Mouse (Mus musculus) kidney, adult 2 months (tissue): ENCODE data around the gene Ufsp1. TPM values are rescaled to one million over a fixed set of nuclear protein-coding genes. Genes with fewer than 3 reads are reported as not detected.

ENCODE experiments used
- DNase-seq: peaks from one replicate; pipeline ENCODE4 v3.0.0; 2021
- H3K27ac ChIP-seq: fragments of 200-500 bp; 2 replicates; pipeline ENCODE4 v1.5.1; 2012; ENCODE audit warnings: low read depth, low read length, control low read depth, inconsistent platforms; ENCODE audit not compliant: insufficient read depth
- H3K27me3 ChIP-seq: fragments of 200-500 bp; replicated peaks from 2 replicates; pipeline ENCODE4 v1.6.1; 2012; ENCODE audit warnings: mild to moderate bottlenecking, moderate library complexity, low read length, inconsistent platforms; ENCODE audit not compliant: control insufficient read depth, insufficient read depth
- H3K36me3 ChIP-seq: fragments of 200-500 bp; 2 replicates; pipeline ENCODE4 v1.6.1; 2012; ENCODE audit warnings: mild to moderate bottlenecking, moderate library complexity, low read length, inconsistent platforms; ENCODE audit not compliant: control insufficient read depth, insufficient read depth
- H3K4me1 ChIP-seq: fragments of 200-500 bp; 2 replicates; pipeline ENCODE4 v1.6.1; 2011; ENCODE audit warnings: low read length; ENCODE audit not compliant: control insufficient read depth, insufficient read depth
- H3K4me3 ChIP-seq: fragments of 200-500 bp; 2 replicates; pipeline ENCODE4 v1.5.1; 2011; ENCODE audit warnings: mild to moderate bottlenecking, low read depth, low read length, control low read depth; ENCODE audit not compliant: insufficient read depth
- CTCF ChIP-seq: fragments of 200-500 bp; conservative IDR thresholded peaks from 2 replicates; pipeline ENCODE4 v1.5.1; 2011; ENCODE audit warnings: low read depth, mild to moderate bottlenecking, control low read depth, low read length, moderate library complexity, mixed read lengths; ENCODE audit not compliant: insufficient read depth, insufficient read length
- POLR2A ChIP-seq: fragments of 200-500 bp; IDR thresholded peaks from one replicate; pipeline ENCODE4 v1.6.1; 2011; ENCODE audit warnings: low read depth, low read length, control low read depth
- WGBS: fragments of 180-500 bp; shearing (Covaris S2); methylation state at CpG from one replicate; pipeline ENCODE4 v1.1.7; 2018; 5-methylcytosine and 5-hydroxymethylcytosine counted together
- polyA plus RNA-seq: library from polyadenylated mRNA; depleted of rRNA; stranded (reverse); fragments of >200 nt; gene quantifications from 2 replicates; pipeline ENCODE4 v1.2.3, GENCODE M21; 2012

Ufsp1 gene
- polyA plus RNA-seq, 1 experiment: 18.4 TPM

- TF ChIP-seq CTCF (peak; percentile 50), POLR2A (no peak)
- H3K27ac ChIP-seq: no peak overlapping the region
- 62% methylated on average over 5 of the region's 5 CpGs for whole genome bisulfite sequencing
- no peaks in the 10 kb centered on the region; the same call in 1 of the 2 replicates for H3K27me3 ChIP-seq
- H3K4me3 ChIP-seq: no peak overlapping the region
- H3K4me1 ChIP-seq: no peaks in the 10 kb centered on the region
- no peaks in the 10 kb centered on the region for H3K36me3 ChIP-seq
- no peak for DNase-seq
Observed at GRCm38 (mm10) chr5:137285045-137285444, 9.4 kb upstream of the Ufsp1 start.

GRCm38 (mm10) chr5:137285986-137286385, 8.4 kb upstream of the Ufsp1 start:
- 24% methylated on average over 7 of the region's 7 CpGs for WGBS
- TF ChIP-seq CTCF (no peak), POLR2A (no peak)
- Histone ChIP-seq H3K27ac (no peak overlapping the region), H3K27me3 (no peaks in the 10 kb centered on the region; the same call in 1 of the 2 replicates), H3K4me1 (no peaks in the 10 kb centered on the region), H3K36me3 (no peaks in the 10 kb centered on the region), H3K4me3 (no peak overlapping the region)
- DNase-seq: no peak

- H3K36me3 ChIP-seq: no peaks in the 10 kb centered on the region
- WGBS: under 1% methylated on average over 16 of the region's 16 CpGs
- TF ChIP-seq POLR2A (no peak), CTCF (peak; percentile 92)
- H3K27ac ChIP-seq: no peak overlapping the region
- H3K27me3 ChIP-seq: no peaks in the 10 kb centered on the region; the same call in 1 of the 2 replicates
- peak; percentile 89 for DNase-seq
- H3K4me1 ChIP-seq: no peaks in the 10 kb centered on the region
- H3K4me3 ChIP-seq: no peak overlapping the region
Observed at GRCm38 (mm10) chr5:137286655-137287031, 7.8 kb upstream of the Ufsp1 start.

DNA sequence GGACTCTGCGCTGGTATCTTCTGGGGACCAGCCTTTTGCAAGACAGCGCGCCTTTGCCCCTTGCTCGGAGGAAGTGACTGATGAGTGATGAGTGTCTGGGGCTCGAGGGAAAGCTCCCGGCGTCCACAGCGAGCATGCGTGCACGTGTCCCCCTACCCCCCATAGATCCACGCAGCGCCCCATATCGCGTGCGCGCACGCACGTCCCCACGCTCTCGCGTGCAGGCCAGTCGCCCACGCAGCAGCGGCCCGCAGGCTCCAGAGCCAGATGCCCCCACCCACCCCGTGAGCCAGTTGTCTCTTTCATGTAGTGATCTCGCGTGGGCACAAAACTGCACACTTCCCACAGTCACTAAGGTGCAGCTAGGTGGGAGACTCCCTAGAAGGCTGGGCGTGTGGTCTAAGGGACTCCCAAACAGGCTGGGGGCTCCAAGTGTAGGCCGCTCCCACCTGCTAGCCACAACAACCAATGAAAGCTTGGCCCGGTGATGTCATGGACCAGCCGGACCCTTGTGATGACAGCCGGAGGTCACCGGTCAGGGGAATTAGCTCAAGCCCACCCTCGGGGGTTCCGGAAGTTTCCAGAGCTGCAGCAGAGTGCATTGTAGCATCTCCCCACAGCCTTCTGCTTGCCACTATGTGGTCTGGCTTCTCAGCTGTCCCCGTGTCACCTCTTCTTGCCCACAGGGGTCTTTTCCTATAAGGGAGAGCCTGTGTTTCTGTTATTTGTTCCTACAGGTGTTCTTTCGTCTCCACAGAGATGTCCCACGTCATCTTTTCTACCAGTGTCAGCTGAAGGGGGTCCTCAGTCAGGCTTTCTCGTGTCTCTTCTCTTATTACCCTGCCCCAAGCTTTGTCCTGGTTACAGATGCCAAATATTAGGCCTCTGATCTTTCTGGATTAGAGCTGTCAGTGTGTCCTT, 7.1 kb upstream of the Ufsp1 start, which contains the start of gene Ache:
Gene Ache, plus strand, starts transcription at position 488 of the 921 bp plus-strand sequence.
- WGBS: 5% methylated on average over 40 of the region's 40 CpGs
- no peaks in the 10 kb centered on the region; the same call in 1 of the 2 replicates for H3K27me3 ChIP-seq
- no peak within 1 kb of the TSS for H3K27ac ChIP-seq
- DNase-seq: no peak
- peak within 1 kb of the TSS; percentile 37 for H3K4me3 ChIP-seq
- H3K4me1 ChIP-seq: no peaks in the 10 kb centered on the region
- H3K36me3 ChIP-seq: no peaks in the 10 kb centered on the region
- TF ChIP-seq CTCF (no peak), POLR2A (no peak)

DNA sequence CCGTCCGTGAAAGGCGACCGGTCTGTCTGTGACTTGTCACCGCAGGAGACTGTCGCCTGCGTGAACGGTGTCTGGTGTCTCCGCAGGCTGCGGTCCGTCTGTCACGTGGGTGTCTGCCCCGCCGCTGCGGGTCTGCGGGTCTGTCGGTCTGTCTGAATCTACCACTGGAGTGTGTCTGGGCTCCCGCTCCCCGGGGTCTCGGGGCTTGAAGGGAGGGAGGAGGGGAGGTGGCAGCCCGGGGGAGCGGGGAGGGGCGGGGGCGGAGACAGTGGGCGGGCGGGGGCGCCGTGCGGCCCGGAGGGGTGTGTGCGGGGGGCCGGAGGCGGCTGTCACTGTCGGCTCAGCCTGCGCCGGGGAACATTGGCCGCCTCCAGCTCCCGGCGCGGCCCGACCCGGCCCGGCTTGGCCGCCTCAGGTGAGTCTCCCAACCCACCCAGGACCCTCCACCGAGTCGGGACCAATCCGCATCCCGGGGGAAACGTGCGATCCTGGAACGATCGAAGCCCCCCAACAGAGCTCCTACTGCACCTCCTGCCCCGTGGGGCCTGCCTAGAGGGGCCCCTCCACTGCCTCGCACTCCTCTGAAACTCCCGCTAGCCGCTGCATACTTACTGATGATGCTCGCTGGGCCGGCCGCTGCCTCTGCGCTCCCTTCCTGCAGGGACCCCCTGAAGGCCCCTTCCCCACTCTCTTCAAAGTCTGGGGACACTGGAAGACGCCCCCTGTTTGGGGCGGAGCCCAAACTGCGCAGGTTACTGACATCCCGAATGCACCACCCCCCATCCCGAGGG, 6.3 kb upstream of the Ufsp1 start:
- Histone ChIP-seq H3K36me3 (no peaks in the 10 kb centered on the region), H3K27ac (no peak overlapping the region), H3K27me3 (no peaks in the 10 kb centered on the region; the same call in 1 of the 2 replicates), H3K4me1 (no peaks in the 10 kb centered on the region), H3K4me3 (peak overlapping the region; percentile 37)
- no peak for TF ChIP-seq POLR2A
- TF ChIP-seq CTCF: no peak
- WGBS: 1% methylated on average over 65 of the region's 65 CpGs
- no peak for DNase-seq

DNA sequence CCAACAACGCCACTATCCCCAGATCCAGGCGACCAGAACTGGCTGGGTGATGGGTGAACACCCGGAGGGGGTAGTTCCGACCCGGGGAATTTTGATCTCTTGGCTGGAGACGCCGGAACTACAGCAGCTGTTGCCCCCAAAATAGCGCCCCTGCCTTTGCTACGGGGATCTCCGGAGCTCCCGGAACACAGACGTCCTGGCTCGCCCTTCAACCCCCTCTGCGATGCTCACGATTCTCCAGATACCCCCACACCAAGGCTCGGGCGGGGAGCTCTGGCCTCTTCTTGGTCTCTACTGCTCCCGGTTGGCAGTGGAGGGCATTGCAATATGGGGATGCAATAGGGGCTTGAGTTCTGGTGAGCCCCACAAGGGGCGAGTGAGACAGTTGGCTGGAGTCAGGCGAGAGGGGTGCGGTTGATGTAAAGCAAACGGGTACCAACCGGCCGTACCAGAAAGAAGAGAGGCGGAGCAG, 5.4 kb upstream of the Ufsp1 start:
- H3K4me1 ChIP-seq: no peaks in the 10 kb centered on the region; the same call in 1 of the 2 replicates
- peak overlapping the region; percentile 33 for H3K4me3 ChIP-seq
- 9% methylated on average over 25 of the region's 25 CpGs for WGBS
- TF ChIP-seq POLR2A (no peak), CTCF (no peak; the same call in 1 of the 2 replicates)
- no peak for DNase-seq
- H3K27me3 ChIP-seq: no peaks in the 10 kb centered on the region; the same call in 1 of the 2 replicates
- H3K27ac ChIP-seq: no peak overlapping the region
- no peaks in the 10 kb centered on the region for H3K36me3 ChIP-seq
